Mouse (Mus musculus) MEL (cell line): ENCODE measurements around the gene Dstyk. TPM values are rescaled to one million over a fixed set of nuclear protein-coding genes. Genes with fewer than 3 reads are reported as not detected.

Source experiments
- DNase-seq: peaks from one replicate; pipeline ENCODE4 v3.0.0; 2011; ENCODE audit warnings: low read depth, low spot score
- H3K27ac ChIP-seq: 2 replicates; pipeline ENCODE4 v1.5.1; 2012; ENCODE audit warnings: low read depth, mild to moderate bottlenecking, control low read depth, low read length, moderate library complexity; ENCODE audit not compliant: control insufficient read depth
- H3K27me3 ChIP-seq, 2 experiments: fragments of 150-350 bp in 1 of 2; sonication (generic) in 1 of 2; 2 replicates each; pipeline ENCODE4 v1.6.1; 2012; ENCODE audit warnings: low read length in 2 of 2, mild to moderate bottlenecking in 2 of 2, improper control_type of control experiment in 1 of 2, moderate library complexity in 1 of 2; ENCODE audit not compliant: insufficient read depth in 2 of 2, control insufficient read depth in 1 of 2
- H3K36me3 ChIP-seq, 2 experiments: 2 replicates each; pipeline ENCODE4 v1.6.1; 2012 to 2014; ENCODE audit warnings: low read length in 2 of 2, improper control_type of control experiment in 1 of 2, inconsistent platforms in 1 of 2, mild to moderate bottlenecking in 1 of 2; ENCODE audit not compliant: insufficient read depth in 2 of 2, control insufficient read depth in 1 of 2
- H3K4me1 ChIP-seq, 2 experiments: fragments of 150-350 bp in 1 of 2; sonication (generic) in 1 of 2; 2 replicates each; pipeline ENCODE4 v1.6.1; 2012; ENCODE audit warnings: low read length in 2 of 2, improper control_type of control experiment in 1 of 2, mild to moderate bottlenecking in 1 of 2; ENCODE audit not compliant: insufficient read depth in 2 of 2, control insufficient read depth in 1 of 2
- H3K4me3 ChIP-seq, 2 experiments: fragments of 150-350 bp in 1 of 2; sonication (generic) in 1 of 2; 2 replicates each; pipeline ENCODE4 v1.5.1; 2012; ENCODE audit warnings: low read depth in 2 of 2, low read length in 2 of 2, mild to moderate bottlenecking in 2 of 2, moderate library complexity in 2 of 2, control low read depth in 1 of 2, improper control_type of control experiment in 1 of 2; ENCODE audit not compliant: control insufficient read depth in 1 of 2, insufficient read depth in 1 of 2
- H3K79me2 ChIP-seq: 2 replicates; pipeline ENCODE4 v1.6.1; 2012; ENCODE audit warnings: mild to moderate bottlenecking, low read length, moderate library complexity; ENCODE audit not compliant: control insufficient read depth, poor library complexity, insufficient read depth
- H3K9ac ChIP-seq: 2 replicates; pipeline ENCODE4 v1.6.1; 2012; ENCODE audit warnings: low read depth, mild to moderate bottlenecking, control low read depth, low read length, moderate library complexity; ENCODE audit not compliant: control insufficient read depth, poor library complexity, severe bottlenecking
- H3K9me3 ChIP-seq: fragments of 150-350 bp; sonication (generic); replicated peaks from 2 replicates; pipeline ENCODE4 v1.6.1; 2012; ENCODE audit warnings: mild to moderate bottlenecking, low read length, improper control_type of control experiment, moderate library complexity; ENCODE audit not compliant: insufficient read depth
- BHLHE40 ChIP-seq: IDR thresholded peaks from 2 replicates; pipeline ENCODE4 v1.6.1; 2012; ENCODE audit warnings: low read depth, mild to moderate bottlenecking, inconsistent platforms, low read length, improper control_type of control experiment, borderline replicate concordance
- CHD1 ChIP-seq: IDR thresholded peaks from 2 replicates; pipeline ENCODE4 v1.6.1; 2012; ENCODE audit warnings: low read depth, mild to moderate bottlenecking, inconsistent platforms, low read length, improper control_type of control experiment
- ELF1 ChIP-seq: IDR thresholded peaks from 2 replicates; pipeline ENCODE4 v1.6.1; 2014; ENCODE audit warnings: low read depth, mild to moderate bottlenecking, inconsistent platforms, low read length, improper control_type of control experiment, moderate library complexity
- EP300 ChIP-seq, 2 experiments: IDR thresholded peaks; 2 replicates each; pipeline ENCODE4 v1.6.1; 2011; ENCODE audit warnings: improper control_type of control experiment in 2 of 2, low read length in 2 of 2, low read depth in 1 of 2, mild to moderate bottlenecking in 1 of 2
- GABPA ChIP-seq: IDR thresholded peaks from 2 replicates; pipeline ENCODE4 v1.6.1; 2012; ENCODE audit warnings: low read depth, mild to moderate bottlenecking, inconsistent platforms, low read length, improper control_type of control experiment, moderate library complexity
- HCFC1 ChIP-seq: IDR thresholded peaks from 2 replicates; pipeline ENCODE4 v1.6.1; 2012; ENCODE audit warnings: low read depth, mild to moderate bottlenecking, inconsistent platforms, low read length, improper control_type of control experiment, moderate library complexity
- KAT2A ChIP-seq: conservative IDR thresholded peaks from 2 replicates; pipeline ENCODE4 v1.6.1; 2012; ENCODE audit warnings: low read depth, low read length, improper control_type of control experiment, inconsistent platforms
- MAFK ChIP-seq: IDR thresholded peaks from 2 replicates; pipeline ENCODE4 v1.6.1; 2011; ENCODE audit warnings: low read depth, mild to moderate bottlenecking, low read length, improper control_type of control experiment, borderline replicate concordance
- MAZ ChIP-seq: IDR thresholded peaks from 2 replicates; pipeline ENCODE4 v1.6.1; 2012; ENCODE audit warnings: low read depth, mild to moderate bottlenecking, inconsistent platforms, low read length, improper control_type of control experiment
- MYB ChIP-seq: IDR thresholded peaks from 2 replicates; pipeline ENCODE4 v1.6.1; 2011; ENCODE audit warnings: mild to moderate bottlenecking, low read depth, low read length, improper control_type of control experiment
- NRF1 ChIP-seq: IDR thresholded peaks from 2 replicates; pipeline ENCODE4 v1.6.1; 2014; ENCODE audit warnings: low read depth, mild to moderate bottlenecking, inconsistent platforms, low read length, improper control_type of control experiment, moderate library complexity; ENCODE audit not compliant: poor library complexity, insufficient read depth, severe bottlenecking
- POLR2A ChIP-seq, 2 experiments: IDR thresholded peaks; 2 replicates each; pipeline ENCODE4 v1.6.1; 2011 to 2012; ENCODE audit warnings: low read length in 2 of 2, mild to moderate bottlenecking in 2 of 2, control low read depth in 1 of 2, improper control_type of control experiment in 1 of 2, low read depth in 1 of 2, moderate library complexity in 1 of 2; ENCODE audit not compliant: control insufficient read depth in 1 of 2, insufficient read depth in 1 of 2, poor library complexity in 1 of 2
- POLR2AphosphoS5 ChIP-seq: IDR thresholded peaks from 2 replicates; pipeline ENCODE4 v1.6.1; 2012; ENCODE audit warnings: low read depth, borderline replicate concordance, mild to moderate bottlenecking, inconsistent platforms, low read length, moderate library complexity, mixed read lengths
- RCOR1 ChIP-seq: IDR thresholded peaks from 2 replicates; pipeline ENCODE4 v1.6.1; 2012; ENCODE audit warnings: low read depth, mild to moderate bottlenecking, inconsistent platforms, low read length, improper control_type of control experiment
- SMC3 ChIP-seq: IDR thresholded peaks from 2 replicates; pipeline ENCODE4 v1.6.1; 2011; ENCODE audit warnings: low read depth, low read length, improper control_type of control experiment
- TAL1 ChIP-seq: IDR thresholded peaks from 2 replicates; pipeline ENCODE4 v1.6.1; 2012; ENCODE audit warnings: mild to moderate bottlenecking, inconsistent platforms, low read length, moderate library complexity, mixed read lengths
- TBP ChIP-seq: IDR thresholded peaks from 2 replicates; pipeline ENCODE4 v1.8.0; 2011; ENCODE audit warnings: low read depth, low read length, improper control_type of control experiment
- TCF12 ChIP-seq: IDR thresholded peaks from 2 replicates; pipeline ENCODE4 v1.6.1; 2014; ENCODE audit warnings: low read depth, mild to moderate bottlenecking, inconsistent platforms, low read length, improper control_type of control experiment, moderate library complexity
- UBTF ChIP-seq: IDR thresholded peaks from 2 replicates; pipeline ENCODE4 v1.6.1; 2012; ENCODE audit warnings: low read depth, mild to moderate bottlenecking, inconsistent platforms, low read length, improper control_type of control experiment, moderate library complexity, borderline replicate concordance; ENCODE audit not compliant: insufficient read depth
- USF1 ChIP-seq: IDR thresholded peaks from 2 replicates; pipeline ENCODE4 v1.6.1; 2014; ENCODE audit warnings: low read depth, mild to moderate bottlenecking, inconsistent platforms, low read length, improper control_type of control experiment, moderate library complexity
- ZC3H11A ChIP-seq: IDR thresholded peaks from 2 replicates; pipeline ENCODE4 v1.6.1; 2012; ENCODE audit warnings: low read depth, mild to moderate bottlenecking, inconsistent platforms, low read length, improper control_type of control experiment
- ZKSCAN1 ChIP-seq: IDR thresholded peaks from 2 replicates; pipeline ENCODE4 v1.6.1; 2012; ENCODE audit warnings: low read depth, mild to moderate bottlenecking, inconsistent platforms, low read length, improper control_type of control experiment, moderate library complexity
- ZMIZ1 ChIP-seq: IDR thresholded peaks from 2 replicates; pipeline ENCODE4 v1.6.1; 2012; ENCODE audit warnings: low read depth, mild to moderate bottlenecking, inconsistent platforms, low read length, improper control_type of control experiment, moderate library complexity
- polyA plus RNA-seq, 2 experiments: library from polyadenylated mRNA; stranded (reverse) in 1 of 2; unstranded in 1 of 2; fragments of >175 nt in 1 of 2; fragments of >200 nt in 1 of 2; gene quantifications; 2 replicates each; pipeline versions ENCODE4 v1.2.1 to v1.2.4; 2012; ENCODE audit warnings: low replicate concordance in 2 of 2, low read depth in 1 of 2; ENCODE audit not compliant: insufficient read length in 2 of 2, insufficient read depth in 1 of 2, missing spikeins in 1 of 2
- total RNA-seq: library from RNA; depleted of rRNA; stranded (reverse); fragments of 300-350 nt; gene quantifications from 2 replicates; pipeline ENCODE4 v1.2.3, GENCODE M21; 2012

Dstyk gene
- total and polyA plus RNA-seq, 3 experiments, result 2.4 to 4.5 TPM; not detected in 1

- Histone ChIP-seq H3K4me3 (no peak overlapping the region), H3K27ac (no peak overlapping the region), H3K27me3 (no peaks in the 10 kb centered on the region), H3K9me3 (no peaks in the 10 kb centered on the region), H3K36me3 (peaks cover 1 to 11% of the 10 kb centered on the region in 2 experiments; a peak in 2 of 4 replicates), H3K9ac (no peak overlapping the region), H3K4me1 (peaks cover 9 to 13% of the 10 kb centered on the region in 2 experiments), H3K79me2 (no peaks in the 10 kb centered on the region)
- DNase-seq, result no peak
- TF ChIP-seq MAFK (no peak), UBTF (no peak), MYB (no peak), ELF1 (no peak), ZC3H11A (no peak), POLR2A (IDR thresholded peaks at IDR 0.05; ENCODE audit: control insufficient read depth in 1 of 2, insufficient read depth in 1 of 2, low read depth in 1 of 2, low read length in 2 of 2, poor library complexity in 1 of 2) (no peak), GABPA (no peak), BHLHE40 (no peak), ZMIZ1 (no peak), TCF12 (no peak), POLR2AphosphoS5 (no peak), EP300 (IDR thresholded peaks at IDR 0.05; ENCODE audit: low read depth in 1 of 2, low read length in 2 of 2) (no peak), SMC3 (no peak), ZKSCAN1 (no peak), USF1 (no peak), KAT2A (no peak), RCOR1 (no peak), TAL1 (no peak)
Observed at GRCm38 (mm10) chr1:132433349-132433748, 16.0 kb downstream of the Dstyk start.

- TF ChIP-seq TBP (no peak), NRF1 (no peak), POLR2A (IDR thresholded peaks at IDR 0.05; ENCODE audit: control insufficient read depth in 1 of 2, insufficient read depth in 1 of 2, low read depth in 1 of 2, low read length in 2 of 2, poor library complexity in 1 of 2) (no peak), ELF1 (no peak), MAZ (no peak), CHD1 (no peak), HCFC1 (no peak), POLR2AphosphoS5 (no peak), USF1 (no peak), SMC3 (no peak), UBTF (no peak)
- TF ChIP-seq, all 39 proteins: peak for 0
- peaks cover 1 to 11% of the 10 kb centered on the region in 2 experiments; a peak in 2 of 4 replicates for H3K36me3 ChIP-seq
Observed at GRCm38 (mm10) chr1:132434032-132434431, 16.7 kb downstream of the Dstyk start.

More at GRCm38 (mm10) chr1:132434032-132434431, 16.7 kb downstream of the Dstyk start:
- no peaks in the 10 kb centered on the region for H3K27me3 ChIP-seq
- H3K9me3 ChIP-seq, result no peaks in the 10 kb centered on the region
- no peak overlapping the region for H3K4me3 ChIP-seq
- peaks cover 9 to 13% of the 10 kb centered on the region in 2 experiments for H3K4me1 ChIP-seq
- no peak for DNase-seq
- no peak overlapping the region for H3K9ac ChIP-seq
- H3K79me2 ChIP-seq, result no peaks in the 10 kb centered on the region
- H3K27ac ChIP-seq, result no peak overlapping the region
